Mouse (Mus musculus) gastrocnemius, postnatal 4 days (tissue): ENCODE data around the gene Tpi1. TPM values are rescaled to one million over a fixed set of nuclear protein-coding genes. Genes with fewer than 3 reads are reported as not detected.
A peak's percentile ranks its signal among the peaks of the same experiment; 100 is the strongest.

Experiments
- DNase-seq, 2 experiments: peaks; one replicate each; pipeline ENCODE4 v3.0.0; 2021 to 2022; ENCODE audit warnings: low spot score in 2 of 2, mixed read lengths in 2 of 2
- long read RNA-seq, 2 experiments: library from polyadenylated mRNA; stranded (forward); transcript quantifications; one replicate each; pipeline ENCODE4 v2.0.0; 2021
- total RNA-seq, 2 experiments: library from RNA; stranded (reverse); gene quantifications; 2 replicates each; pipeline ENCODE4 v1.2.3; 2021

Gene Tpi1
- total RNA-seq = 1,000 to 10,000 TPM; 2,059 to 2,144 TPM
- long read RNA-seq, experiment 1, transcript Tpi1-205 (7 exons, 1,607 nt) = major isoform, 2,163 of 2,402 reads
- long read RNA-seq, experiment 1, transcript Tpi1-203 (6 exons, 802 nt) = minor isoform, 182 of 2,402 reads
- long read RNA-seq, experiment 1, transcript Tpi1-201 (2 exons, 486 nt) = minor isoform, 5 of 2,402 reads
- long read RNA-seq, experiment 1, partial matches to known transcripts = 21 of 2,402 reads
- long read RNA-seq, experiment 1, other reads (novel, unspliced or antisense) = 30 of 2,402 reads
- long read RNA-seq, experiment 2, transcript Tpi1-205 (7 exons, 1,607 nt) = major isoform, 2,110 of 2,387 reads
- long read RNA-seq, experiment 2, transcript Tpi1-201 (2 exons, 486 nt) = minor isoform, 8 of 2,387 reads
- long read RNA-seq, experiment 2, transcript Tpi1-203 (6 exons, 802 nt) = minor isoform, 183 of 2,387 reads
- long read RNA-seq, experiment 2, partial matches to known transcripts = 25 of 2,387 reads
- long read RNA-seq, experiment 2, other reads (novel, unspliced or antisense) = 61 of 2,387 reads

GRCm38 (mm10) chr6:124813933-124814332, at the start of gene Tpi1:
Gene Tpi1, minus strand, starts transcription at chr6:124814296.
- peak; percentile 78 to 91 for DNase-seq

GRCm38 (mm10) chr6:124863125-124863657, 49.1 kb upstream of the Tpi1 start:
- DNase-seq = no peak

GRCm38 (mm10) chr6:124862406-124863124, 48.5 kb upstream of the Tpi1 start:
- DNase-seq = no peak

- no peak for DNase-seq
Measured at GRCm38 (mm10) chr6:124861802-124862201, 47.7 kb upstream of the Tpi1 start.

- DNase-seq = no peak
Measured at GRCm38 (mm10) chr6:124861266-124861665, 47.2 kb upstream of the Tpi1 start.

GRCm38 (mm10) chr6:124860511-124860910, 46.4 kb upstream of the Tpi1 start:
- no peak for DNase-seq

GRCm38 (mm10) chr6:124859725-124860124, 45.6 kb upstream of the Tpi1 start:
- DNase-seq = peak; percentile 74 to 89

GRCm38 (mm10) chr6:124858561-124859318, 44.6 kb upstream of the Tpi1 start:
- no peak for DNase-seq

GRCm38 (mm10) chr6:124857840-124858530, 43.9 kb upstream of the Tpi1 start:
- no peak for DNase-seq

- peak; percentile 82 to 85 for DNase-seq
Measured at GRCm38 (mm10) chr6:124856916-124857839, 43.1 kb upstream of the Tpi1 start, which contains the start of gene P3h3. Gene P3h3, minus strand, starts transcription at chr6:124857752.

GRCm38 (mm10) chr6:124856321-124856720, 42.2 kb upstream of the Tpi1 start:
- no peak for DNase-seq

GRCm38 (mm10) chr6:124854647-124855046, 40.6 kb upstream of the Tpi1 start:
- no peak for DNase-seq

- no peak for DNase-seq
Measured at GRCm38 (mm10) chr6:124850535-124850934, 36.4 kb upstream of the Tpi1 start.

GRCm38 (mm10) chr6:124847305-124847704, 33.2 kb upstream of the Tpi1 start:
- DNase-seq = peak; percentile 90 to 91

- no peak for DNase-seq
Measured at GRCm38 (mm10) chr6:124840241-124841167, 26.4 kb upstream of the Tpi1 start, which contains the start of gene Gnb3. Gene Gnb3, minus strand, starts transcription at chr6:124840275.

- DNase-seq = peak in 1 of 2 experiments; percentile 47
Measured at GRCm38 (mm10) chr6:124839805-124840204, 25.7 kb upstream of the Tpi1 start.

GRCm38 (mm10) chr6:124836411-124836810, 22.3 kb upstream of the Tpi1 start:
- no peak for DNase-seq

- DNase-seq = no peak
Measured at GRCm38 (mm10) chr6:124835531-124835930, 21.4 kb upstream of the Tpi1 start.
